Mouse (Mus musculus): ENCODE data around the gene Ccdc12.

Ccdc12 gene

GRCm38 (mm10) chr9:110742295-110742950 is 86.1 kb downstream of the Ccdc12 start:
- DNase-seq (ENCODE audit: low spot score): peak; percentile 59

GRCm38 (mm10) chr9:110742951-110743455 is 86.7 kb downstream of the Ccdc12 start:
- no peak for DNase-seq (ENCODE audit: low spot score)

GRCm38 (mm10) chr9:110743456-110744323 is 87.4 kb downstream of the Ccdc12 start:
- DNase-seq (ENCODE audit: low spot score): no peak

GRCm38 (mm10) chr9:110745752-110746151 is 89.4 kb downstream of the Ccdc12 start:
- DNase-seq (ENCODE audit: low spot score): no peak

- DNase-seq (ENCODE audit: low spot score): no peak
These were observed 89.9 kb downstream of the Ccdc12 start for GRCm38 (mm10) chr9:110746238-110746637.

GRCm38 (mm10) chr9:110746961-110747360 is 90.7 kb downstream of the Ccdc12 start, which contains the start of gene Pth1r:
TSS of gene Pth1r (minus strand) at chr9:110747145.
- no peak for DNase-seq (ENCODE audit: low spot score)

- DNase-seq (ENCODE audit: low spot score): no peak
These were observed 92.1 kb downstream of the Ccdc12 start for GRCm38 (mm10) chr9:110748451-110748850.

- DNase-seq (ENCODE audit: low spot score): no peak
These were observed 94.3 kb downstream of the Ccdc12 start for GRCm38 (mm10) chr9:110750404-110751187.

GRCm38 (mm10) chr9:110751412-110751811 is 95.1 kb downstream of the Ccdc12 start:
- DNase-seq (ENCODE audit: low spot score): no peak

GRCm38 (mm10) chr9:110752917-110753435 is 96.7 kb downstream of the Ccdc12 start:
- no peak for DNase-seq (ENCODE audit: low spot score)

GRCm38 (mm10) chr9:110753773-110754172 is 97.5 kb downstream of the Ccdc12 start:
- no peak for DNase-seq (ENCODE audit: low spot score)

- DNase-seq (ENCODE audit: low spot score): no peak
These were observed 101.5 kb downstream of the Ccdc12 start for GRCm38 (mm10) chr9:110757816-110758215.

- DNase-seq (ENCODE audit: low spot score): peak; percentile 48
These were observed 102.3 kb downstream of the Ccdc12 start for GRCm38 (mm10) chr9:110758605-110759004.

GRCm38 (mm10) chr9:110759265-110759664 is 103.0 kb downstream of the Ccdc12 start:
- no peak for DNase-seq (ENCODE audit: low spot score)

GRCm38 (mm10) chr9:110760886-110761285 is 104.6 kb downstream of the Ccdc12 start:
- DNase-seq (ENCODE audit: low spot score): no peak

Measured in testis, postnatal 14 days (tissue).